28 mouse cellular contexts compared by ENCODE assay signal in genomic region chr2:73322991-73323390, GRCm38 (mm10). TPM values are rescaled to one million over a fixed set of nuclear protein-coding genes. Genes with fewer than 3 reads are reported as not detected.
"Had no signal": no experiment of that assay in that cellular context is flagged by ENCODE, and none has a peak within 500 bp of the region (broad histone marks: within the 10 kb centered on the region; RNA-seq: fewer than 3 reads in every experiment).

No protein-coding gene starts in this region.

- H3K27me3 ChIP-seq: kidney, embryonic 15.5 days; limb, embryonic 12.5 days; limb, embryonic 15.5 days; liver, embryonic 12.5 days; megakaryocyte, embryonic 14.5 days; midbrain, embryonic 13.5 days; neural tube, embryonic 13.5 days had no signal

- H3K4me1 ChIP-seq: kidney, embryonic 15.5 days; limb, embryonic 12.5 days; limb, embryonic 15.5 days; liver, embryonic 12.5 days; midbrain, embryonic 10.5 days; midbrain, embryonic 13.5 days; neural tube, embryonic 13.5 days had no signal

- H3K4me3 ChIP-seq: kidney, embryonic 15.5 days; limb, embryonic 12.5 days; limb, embryonic 15.5 days; liver, embryonic 12.5 days; megakaryocyte, embryonic 14.5 days; midbrain, embryonic 10.5 days; midbrain, embryonic 13.5 days; myocyte; neural tube, embryonic 13.5 days had no signal

- H3K9me3 ChIP-seq: kidney, embryonic 15.5 days; limb, embryonic 12.5 days; limb, embryonic 15.5 days; liver, embryonic 12.5 days; megakaryocyte, embryonic 14.5 days; midbrain, embryonic 10.5 days; midbrain, embryonic 13.5 days; neural tube, embryonic 13.5 days had no signal

- H3K4me2 ChIP-seq: kidney, embryonic 15.5 days; limb, embryonic 12.5 days; limb, embryonic 15.5 days; liver, embryonic 12.5 days; midbrain, embryonic 13.5 days; neural tube, embryonic 13.5 days had no signal

- H3K9ac ChIP-seq: kidney, embryonic 15.5 days; limb, embryonic 12.5 days; limb, embryonic 15.5 days; liver, embryonic 12.5 days; midbrain, embryonic 13.5 days; neural tube, embryonic 13.5 days had no signal

- H3K27ac ChIP-seq: kidney, embryonic 15.5 days; limb, embryonic 12.5 days; limb, embryonic 15.5 days; liver, embryonic 12.5 days; macrophage; midbrain, embryonic 10.5 days; midbrain, embryonic 13.5 days; neural tube, embryonic 13.5 days; stomach, postnatal 0 days had no signal

- H3K36me3 ChIP-seq: limb, embryonic 12.5 days; midbrain, embryonic 10.5 days; neural tube, embryonic 13.5 days had no signal

- ATAC-seq: liver, embryonic 12.5 days; midbrain, embryonic 13.5 days; midbrain, embryonic 16.5 days had no signal

- DNase-seq: kidney, adult 2 months; kidney, postnatal 10 days; left cerebral cortex, postnatal 4 days; lung, adult 2 months; lung, postnatal 14 days; right cerebral cortex, adult 18-20 months; right cerebral cortex, postnatal 14 days; right cerebral cortex, postnatal 4 days; thymus, adult 2 months; thymus, postnatal 14 days; thymus, postnatal 4 days had no signal

RNA-seq across cellular contexts. Expression of gene Sp9, which starts 51.3 kb away (rescaled TPM):
- total RNA-seq: monocyte, adult 5-6 weeks; neutrophil, adult 5-6 weeks had no signal
- polyA plus RNA-seq: kidney, adult 2 months; liver, embryonic 12.5 days; liver, embryonic 16.5 days; lung, adult 2 months; lung, embryonic 16.5 days; stomach, embryonic 14.5 days; stomach, postnatal 0 days; thymus, adult 2 months had no signal
